Mouse (Mus musculus) forebrain, postnatal 0 days (tissue): Measurements from ENCODE around the gene C1qtnf1. TPM values are rescaled to one million over a fixed set of nuclear protein-coding genes. Genes with fewer than 3 reads are reported as not detected.

Experiments
- ATAC-seq: fragments of 200-750 bp; cut with Nextera tagmentation; 2 replicates; pipeline ENCODE4 v1.8.0; 2017; ENCODE audit warnings: mild to moderate bottlenecking, moderate library complexity
- DNase-seq: peaks from one replicate; pipeline ENCODE4 v3.0.0-alpha.2; 2015
- H3K27ac ChIP-seq: fragments of 300-500 bp; sonication (generic); 2 replicates; pipeline ENCODE4 v1.5.1; 2014; ENCODE audit warnings: low read depth, mild to moderate bottlenecking, antibody characterized with exemption, low read length, moderate library complexity, mixed read lengths
- H3K27me3 ChIP-seq: fragments of 300-500 bp; sonication (generic); 2 replicates; pipeline ENCODE4 v1.6.1; 2014; ENCODE audit warnings: mild to moderate bottlenecking, low read length, mixed read lengths; ENCODE audit not compliant: insufficient read depth
- H3K36me3 ChIP-seq: fragments of 300-500 bp; sonication (generic); 2 replicates; pipeline ENCODE4 v1.6.1; 2014; ENCODE audit warnings: mild to moderate bottlenecking, moderate library complexity; ENCODE audit not compliant: insufficient read depth
- H3K4me1 ChIP-seq: fragments of 300-500 bp; sonication (generic); 2 replicates; pipeline ENCODE4 v1.6.1; 2014; ENCODE audit warnings: antibody characterized with exemption; ENCODE audit not compliant: insufficient read depth
- H3K4me2 ChIP-seq: fragments of 300-500 bp; sonication (generic); 2 replicates; pipeline ENCODE4 v1.6.1; 2014; ENCODE audit warnings: low read depth, mild to moderate bottlenecking, moderate library complexity
- H3K4me3 ChIP-seq: fragments of 300-500 bp; sonication (generic); 2 replicates; pipeline ENCODE4 v1.5.1; 2014; ENCODE audit warnings: low read depth, low read length, mixed read lengths
- H3K9ac ChIP-seq: fragments of 300-500 bp; sonication (generic); 2 replicates; pipeline ENCODE4 v1.6.1; 2014; ENCODE audit warnings: mild to moderate bottlenecking
- H3K9me3 ChIP-seq: fragments of 300-500 bp; sonication (generic); 2 replicates; pipeline ENCODE4 v1.6.1; 2016; ENCODE audit warnings: low read length
- CTCF ChIP-seq: sonication (generic); IDR thresholded peaks from 2 replicates; pipeline ENCODE4 v1.5.1; 2016; ENCODE audit warnings: antibody characterized with exemption, control low read depth, low read depth
- WGBS: fragments of 180-500 bp; shearing (Covaris S2); extraction: QIAGEN DNeasy Blood & Tissue Kit; methylation state at CpG from one replicate; pipeline ENCODE4 v1.1.7; 2014; 5-methylcytosine and 5-hydroxymethylcytosine counted together
- polyA plus RNA-seq: library from polyadenylated mRNA; unstranded; fragments of >200 nt; fragmentation: Nextera tagmentation; extraction: Ambion mirVana; gene quantifications from 2 replicates; pipeline ENCODE4 v1.2.1, GENCODE M21; 2015
- total RNA-seq: library from RNA; depleted of rRNA; stranded (reverse); fragments of >200 nt; gene quantifications from 2 replicates; pipeline ENCODE4 v1.2.3, GENCODE M21; 2014

The C1qtnf1 gene
- total and polyA plus RNA-seq, 2 experiments from 2014 or later, result 5.9 to 8.5 TPM

GRCm38 (mm10) chr11:118488191-118488906 lies 60.3 kb downstream of the C1qtnf1 start:
- TF ChIP-seq CTCF, result peak; percentile 64
- no peak overlapping the region for H3K9ac ChIP-seq
- DNase-seq (no peak), ATAC-seq (peak; percentile 34; the same call in 1 of the 2 replicates)
- H3K27me3 ChIP-seq, result no peaks in the 10 kb centered on the region
- no peaks in the 10 kb centered on the region for H3K4me1 ChIP-seq
- peaks cover 7% of the 10 kb centered on the region; the same call in 1 of the 2 replicates for H3K36me3 ChIP-seq
- H3K4me2 ChIP-seq, result no peak overlapping the region
- WGBS, result 67% methylated on average over 8 of the region's 8 CpGs
- H3K9me3 ChIP-seq, result no peaks in the 10 kb centered on the region
- no peak overlapping the region for H3K4me3 ChIP-seq
- H3K27ac ChIP-seq, result no peak overlapping the region

GRCm38 (mm10) chr11:118488907-118489270 lies 60.9 kb downstream of the C1qtnf1 start:
- H3K9ac ChIP-seq, result no peak overlapping the region
- H3K4me3 ChIP-seq, result no peak overlapping the region
- WGBS, result 64% methylated on average over 12 of the region's 12 CpGs
- peak; percentile 25; the same call in 1 of the 2 replicates for ATAC-seq
- no peak for DNase-seq
- H3K27me3 ChIP-seq, result no peaks in the 10 kb centered on the region
- TF ChIP-seq CTCF, result no peak
- no peak overlapping the region for H3K27ac ChIP-seq
- H3K36me3 ChIP-seq, result peaks cover 7% of the 10 kb centered on the region; the same call in 1 of the 2 replicates
- no peak overlapping the region for H3K4me2 ChIP-seq
- H3K4me1 ChIP-seq, result no peaks in the 10 kb centered on the region
- H3K9me3 ChIP-seq, result no peaks in the 10 kb centered on the region

GRCm38 (mm10) chr11:118490566-118491218 lies 62.7 kb downstream of the C1qtnf1 start:
- no peaks in the 10 kb centered on the region for H3K9me3 ChIP-seq
- WGBS, result 18% methylated on average over 22 of the region's 22 CpGs
- peak; percentile 65 for DNase-seq
- H3K4me2 ChIP-seq, result no peak overlapping the region
- H3K27me3 ChIP-seq, result no peaks in the 10 kb centered on the region
- peak; percentile 50 for ATAC-seq
- H3K4me1 ChIP-seq, result no peaks in the 10 kb centered on the region
- TF ChIP-seq CTCF, result peak; percentile 79
- H3K27ac ChIP-seq, result no peak overlapping the region
- no peak overlapping the region for H3K9ac ChIP-seq
- H3K36me3 ChIP-seq, result peaks cover 10% of the 10 kb centered on the region; the same call in 1 of the 2 replicates
- H3K4me3 ChIP-seq, result no peak overlapping the region

- Histone ChIP-seq H3K27me3 (no peaks in the 10 kb centered on the region), H3K4me3 (no peak overlapping the region), H3K27ac (no peak overlapping the region), H3K4me1 (no peaks in the 10 kb centered on the region), H3K9me3 (no peaks in the 10 kb centered on the region), H3K9ac (no peak overlapping the region), H3K4me2 (no peak overlapping the region), H3K36me3 (peaks cover 10% of the 10 kb centered on the region; the same call in 1 of the 2 replicates)
- DNase-seq (no peak), ATAC-seq (no peak)
- 89% methylated on average over 7 of the region's 7 CpGs for WGBS
- no peak for TF ChIP-seq CTCF
Observed at GRCm38 (mm10) chr11:118491230-118491629, 63.2 kb downstream of the C1qtnf1 start.

- no peak for TF ChIP-seq CTCF
- H3K4me2 ChIP-seq, result no peak overlapping the region
- H3K9ac ChIP-seq, result no peak overlapping the region
- DNase-seq (no peak), ATAC-seq (no peak)
- no peaks in the 10 kb centered on the region for H3K27me3 ChIP-seq
- no peak overlapping the region for H3K27ac ChIP-seq
- H3K4me3 ChIP-seq, result no peak overlapping the region
- WGBS, result 88% methylated on average over 2 of the region's 2 CpGs
- peaks cover 2% of the 10 kb centered on the region; the same call in 1 of the 2 replicates for H3K36me3 ChIP-seq
- no peaks in the 10 kb centered on the region for H3K4me1 ChIP-seq
- no peaks in the 10 kb centered on the region for H3K9me3 ChIP-seq
Observed at GRCm38 (mm10) chr11:118493458-118493857, 65.5 kb downstream of the C1qtnf1 start.

- no peak overlapping the region for H3K4me3 ChIP-seq
- no peak for ATAC-seq
Observed at GRCm38 (mm10) chr11:118494001-118494737, 66.2 kb downstream of the C1qtnf1 start.

More at GRCm38 (mm10) chr11:118494001-118494737, 66.2 kb downstream of the C1qtnf1 start:
- Histone ChIP-seq H3K4me1 (no peaks in the 10 kb centered on the region), H3K27me3 (no peaks in the 10 kb centered on the region), H3K27ac (no peak overlapping the region), H3K9ac (no peak overlapping the region), H3K36me3 (peaks cover 2% of the 10 kb centered on the region; the same call in 1 of the 2 replicates), H3K9me3 (no peaks in the 10 kb centered on the region), H3K4me2 (no peak overlapping the region)
- TF ChIP-seq CTCF, result no peak
- DNase-seq, result no peak
- WGBS, result 84% methylated on average over 12 of the region's 12 CpGs
